Mouse (Mus musculus): ENCODE data around the gene Olfr847. TPM values are rescaled to one million over a fixed set of nuclear protein-coding genes. Genes with fewer than 3 reads are reported as not detected.

The Olfr847 gene
- not detected for total RNA-seq (2021)

GRCm38 (mm10) chr9:19378569-19378968, at the start of gene Olfr847:
TSS of gene Olfr847 (minus strand) at chr9:19378669.
- no peak for DNase-seq (ENCODE audit: extremely low spot score in 1 of 2, low spot score in 2 of 2)
- intact Hi-C loops (cut with DNase I), result no loop called here

GRCm38 (mm10) chr9:19363905-19364304, 14.6 kb downstream of the Olfr847 start, which contains the start of gene Olfr846:
TSS of gene Olfr846 (minus strand) at chr9:19364005.
- intact Hi-C loops (cut with DNase I), result no loop called here
- no peak for DNase-seq (ENCODE audit: extremely low spot score in 1 of 2, low spot score in 2 of 2)

- intact Hi-C loops (cut with DNase I), result no loop called here
- DNase-seq (ENCODE audit: extremely low spot score in 1 of 2, low spot score in 2 of 2), result no peak
These were observed 42.3 kb downstream of the Olfr847 start, which contains the start of gene Olfr845 for GRCm38 (mm10) chr9:19336157-19336556. TSS of gene Olfr845 (plus strand) at chr9:19336457.

Other genes with a start within 250 kb of the Olfr847 start
- gene Olfr837, start 242.4 kb downstream of the Olfr847 start, total RNA-seq (2021), result not detected
- under 1 TPM; 0.06 to 0.10 TPM for gene Olfr839-ps1, start 201.4 kb downstream of the Olfr847 start, total RNA-seq (2021)
- not detected for gene Olfr843, start 126.7 kb downstream of the Olfr847 start, total RNA-seq (2021)
- not detected for gene Olfr844, start 62.3 kb downstream of the Olfr847 start, total RNA-seq (2021)
- gene Olfr845, start 42.2 kb downstream of the Olfr847 start, total RNA-seq (2021), result not detected
- gene Olfr846, start 14.7 kb downstream of the Olfr847 start, total RNA-seq (2021), result not detected
- gene Olfr849, start 61.6 kb upstream of the Olfr847 start, total RNA-seq (2021), result not detected
- not detected for gene Olfr850, start 99.6 kb upstream of the Olfr847 start, total RNA-seq (2021)
- gene Olfr851, start 114.6 kb upstream of the Olfr847 start, total RNA-seq (2021), result not detected
- gene Olfr853, start 162.4 kb upstream of the Olfr847 start, total RNA-seq (2021), result not detected
- gene Olfr854, start 188.7 kb upstream of the Olfr847 start, total RNA-seq (2021), result not detected
- not detected for gene Olfr855, start 203.9 kb upstream of the Olfr847 start, total RNA-seq (2021)
- gene Zfp317, start 243.4 kb upstream of the Olfr847 start, total RNA-seq (2021), result 10 to 100 TPM; 22.5 to 23.9 TPM

All from left cerebral cortex, postnatal 10 days (tissue).